Mouse (Mus musculus) testis, adult 2 months (tissue): ENCODE measurements around the gene Poldip3.

ENCODE experiments used
- CTCF ChIP-seq: fragments of 200-500 bp; IDR thresholded peaks from 2 replicates; pipeline ENCODE4 v1.5.1; 2012; ENCODE audit warnings: low read depth, mild to moderate bottlenecking, inconsistent platforms, low read length, moderate library complexity; ENCODE audit not compliant: control insufficient read depth, insufficient read depth, insufficient replicate concordance
- POLR2A ChIP-seq: fragments of 200-500 bp; IDR thresholded peaks from 2 replicates; pipeline ENCODE4 v1.6.1; 2012; ENCODE audit warnings: low read depth, mild to moderate bottlenecking, inconsistent platforms, low read length, moderate library complexity; ENCODE audit not compliant: control insufficient read depth

DNA sequence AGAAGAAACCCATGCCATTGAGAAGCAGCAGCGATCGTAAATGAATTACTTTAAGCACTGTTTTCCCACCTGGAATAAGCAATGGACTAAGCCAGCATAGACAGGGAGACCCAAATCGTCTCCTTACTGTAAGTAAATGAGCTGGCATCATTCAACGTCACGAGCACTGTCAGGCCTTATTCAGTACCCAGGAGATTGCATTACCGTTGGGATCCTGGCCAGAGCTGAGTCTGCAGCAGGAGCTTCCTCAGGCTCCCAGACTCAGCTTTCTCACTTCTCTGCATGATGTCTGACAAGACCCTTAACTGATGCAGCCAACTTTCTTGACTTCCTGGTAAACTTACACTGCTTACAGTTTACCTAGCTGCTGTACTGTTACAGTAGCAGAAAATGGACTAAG lies 14.5 kb downstream of the Poldip3 start:
- TF ChIP-seq CTCF (no peak), POLR2A (no peak)
